Comparison of ENCODE assay signal across 7 mouse cellular contexts in the genomic region with DNA sequence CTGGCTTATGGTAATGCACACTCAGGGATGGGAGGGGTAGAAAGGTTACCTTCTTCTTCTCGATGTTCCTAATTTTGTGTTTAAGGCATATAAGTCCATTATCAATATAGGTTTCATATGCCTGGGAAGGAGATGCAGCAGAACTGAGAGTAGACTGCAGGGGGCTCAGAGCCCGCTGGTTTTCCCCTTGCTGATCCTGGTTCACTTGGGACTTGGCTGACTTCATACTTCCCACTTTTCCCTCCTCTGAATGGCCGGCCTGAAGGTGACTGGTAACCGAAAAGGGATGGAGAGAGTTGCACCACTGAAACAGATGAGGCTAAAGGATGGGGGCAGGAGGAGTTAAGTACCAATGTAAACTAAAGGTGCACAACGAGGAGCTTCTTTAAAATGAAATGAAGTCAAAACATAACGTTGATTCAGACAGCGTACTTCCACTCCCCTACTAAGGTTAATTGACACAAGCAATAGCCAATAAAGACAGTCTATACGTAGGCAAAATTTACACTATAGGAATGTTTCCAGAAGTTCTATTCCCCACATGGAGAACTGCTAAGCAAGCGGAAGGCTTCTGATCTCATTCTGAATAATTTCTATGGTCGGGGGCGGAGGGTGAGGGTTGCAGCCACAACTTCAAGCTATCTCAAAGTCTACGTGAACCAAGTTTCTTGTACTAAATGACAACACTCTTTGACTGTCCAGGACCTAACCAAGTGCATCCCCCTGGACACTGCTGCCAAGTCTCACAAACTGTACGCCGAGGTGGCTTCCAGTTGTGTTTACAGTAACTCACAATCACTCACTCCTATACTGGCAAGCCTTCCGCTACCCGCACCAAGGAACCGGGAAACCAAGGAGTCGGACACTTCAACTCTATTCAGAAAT. TPM values are rescaled to one million over a fixed set of nuclear protein-coding genes. Genes with fewer than 3 reads are reported as not detected.
DNase-seq lines count a peak whose midpoint lies in the region; ATAC-seq and TF ChIP-seq lines count a peak whose summit lies in the region.

No protein-coding gene starts in this region.

- peak overlapping the region; percentile 78 for H3K9ac ChIP-seq in forebrain, embryonic 16.5 days (replicated peaks; ENCODE audit: low read depth, low read length)
- H3K9ac ChIP-seq in midbrain, embryonic 12.5 days (replicated peaks): peak overlapping the region; percentile 82

- TF ChIP-seq POLR2A in lung, adult 2 months (IDR thresholded peaks at IDR 0.05; ENCODE audit: borderline replicate concordance, extremely low read depth, low read depth, low read length): no peak
- TF ChIP-seq POLR2A in bone marrow macrophage, adult 2 months (IDR thresholded peaks at IDR 0.05; ENCODE audit: borderline replicate concordance, low read depth, low read length): no peak

- H3K4me1 ChIP-seq in lung, adult 2 months (ENCODE audit: control insufficient read depth, insufficient read depth, low read length): no peaks in the 10 kb centered on the region; the same call in 1 of the 2 replicates
- H3K4me1 ChIP-seq in bone marrow macrophage, adult 2 months (ENCODE audit: control insufficient read depth, insufficient read depth, low read length): 0 out of 2 replicates have a peak, but pooled peaks cover 5% of the 10 kb centered on the region
- peaks cover 9% of the 10 kb centered on the region for H3K4me1 ChIP-seq in forebrain, embryonic 16.5 days (replicated peaks; ENCODE audit: control insufficient read depth, insufficient read depth, low read length)
- H3K4me1 ChIP-seq in midbrain, embryonic 12.5 days: peaks cover 9% of the 10 kb centered on the region

- H3K36me3 ChIP-seq in forebrain, embryonic 16.5 days (ENCODE audit: control insufficient read depth, insufficient read depth): no peaks in the 10 kb centered on the region
- no peaks in the 10 kb centered on the region for H3K36me3 ChIP-seq in midbrain, embryonic 12.5 days

- peak overlapping the region; percentile 98 for H3K4me2 ChIP-seq in forebrain, embryonic 16.5 days (ENCODE audit: low read length)
- H3K4me2 ChIP-seq in midbrain, embryonic 12.5 days (replicated peaks): peak overlapping the region; percentile 86

- no peak for TF ChIP-seq CTCF in lung, adult 2 months (IDR thresholded peaks at IDR 0.05; ENCODE audit: insufficient read depth, low read length)
- no peak for TF ChIP-seq CTCF in bone marrow macrophage, adult 2 months (IDR thresholded peaks at IDR 0.05; ENCODE audit: low read depth, low read length)

- 5% methylated on average over 18 of the region's 18 CpGs for WGBS in lung, adult 2 months
- 16% methylated on average over 18 of the region's 18 CpGs for WGBS in forebrain, embryonic 16.5 days
- WGBS in midbrain, embryonic 12.5 days: 17% methylated on average over 18 of the region's 18 CpGs

- no peaks in the 10 kb centered on the region for H3K27me3 ChIP-seq in forebrain, embryonic 16.5 days (replicated peaks; ENCODE audit: control insufficient read depth, insufficient read depth, low read length)
- no peaks in the 10 kb centered on the region for H3K27me3 ChIP-seq in midbrain, embryonic 12.5 days

- no peaks in the 10 kb centered on the region for H3K9me3 ChIP-seq in forebrain, embryonic 16.5 days (ENCODE audit: control insufficient read depth, low read length)
- no peaks in the 10 kb centered on the region for H3K9me3 ChIP-seq in midbrain, embryonic 12.5 days

- no peak for DNase-seq in lung, adult 2 months
- DNase-seq in lung, postnatal 25 days (ENCODE audit: low spot score): no peak
- DNase-seq in left cerebral cortex, adult 8-10 months (ENCODE audit: low spot score in 2 of 2): peak; percentile 5 to 15
- peak; percentile 18 for DNase-seq in thymus, postnatal 4 days

- ATAC-seq in forebrain, embryonic 16.5 days: no peak
- ATAC-seq in midbrain, embryonic 12.5 days (ENCODE audit: low FRiP score, low read depth): no peak; the same call in 1 of the 2 replicates

- peak overlapping the region; percentile 85 for H3K4me3 ChIP-seq in lung, adult 2 months (replicated peaks; ENCODE audit: extremely low read depth, low read depth, low read length)
- H3K4me3 ChIP-seq in bone marrow macrophage, adult 2 months (ENCODE audit: insufficient read depth, low read length): peak overlapping the region; percentile 75
- peak overlapping the region; percentile 73 for H3K4me3 ChIP-seq in forebrain, embryonic 16.5 days (replicated peaks; ENCODE audit: low read length)
- peak overlapping the region; percentile 80 for H3K4me3 ChIP-seq in midbrain, embryonic 12.5 days

- H3K27ac ChIP-seq in bone marrow macrophage, adult 2 months (ENCODE audit: insufficient read depth, low read depth, low read length): no peak overlapping the region
- no peak overlapping the region; the same call in 1 of the 2 replicates for H3K27ac ChIP-seq in forebrain, embryonic 16.5 days (ENCODE audit: low read length)
- peak overlapping the region; percentile 92 for H3K27ac ChIP-seq in midbrain, embryonic 12.5 days (replicated peaks)

RNA-seq across cellular contexts. Expression of a gene that starts 0.9 kb away (rescaled TPM):
- 3.5 and 3.6 TPM in 2 replicates for polyA plus RNA-seq in lung, adult 2 months (2012; rRNA removed)
- 8.3 and 9.5 TPM in 2 replicates for polyA plus RNA-seq in bone marrow macrophage, adult 2 months (2012; ENCODE audit: insufficient read depth, insufficient read length, missing spikeins)
- polyA plus RNA-seq in forebrain, embryonic 16.5 days (2015; fragmentation: Nextera tagmentation; extraction: Ambion mirVana): 9.2 and 11.6 TPM in 2 replicates
- total RNA-seq in left cerebral cortex, adult 8-10 months (2022): 10 to 100 TPM in 1 of 4 experiments, 1 to 10 TPM in 3; 8.0 to 12.0 (median 9.2) TPM
- 21.8 and 25.3 TPM in 2 replicates for polyA plus RNA-seq in midbrain, embryonic 12.5 days (2016; fragmentation: Nextera tagmentation; extraction: Ambion mirVana)

RNA-seq across cellular contexts. Expression of a gene that starts 51.1 kb away (rescaled TPM):
- 3.5 and 5.5 TPM in 2 replicates for polyA plus RNA-seq in lung, adult 2 months (2012; rRNA removed)
- 10.2 and 10.9 TPM in 2 replicates for polyA plus RNA-seq in bone marrow macrophage, adult 2 months (2012; ENCODE audit: insufficient read depth, insufficient read length, missing spikeins)
- polyA plus RNA-seq in forebrain, embryonic 16.5 days (2015; fragmentation: Nextera tagmentation; extraction: Ambion mirVana): 106 and 127 TPM in 2 replicates
- total RNA-seq in left cerebral cortex, adult 8-10 months (2022): 1 to 10 TPM; 2.3 to 4.3 (median 3.4) TPM
- 210 and 223 TPM in 2 replicates for polyA plus RNA-seq in midbrain, embryonic 12.5 days (2016; fragmentation: Nextera tagmentation; extraction: Ambion mirVana)

Comparison
In these comparisons a context has a peak if more than half of its experiments do, and no peak if none do; other contexts are left out.
1. DNase-seq: peak in left cerebral cortex, adult 8-10 months (2 of 2) and thymus, postnatal 4 days (single experiment); none in lung, adult 2 months (single experiment) and lung, postnatal 25 days (single experiment).
2. Peak in every context shown above with its lines, with median percentiles within 50 percentile points of each other: H3K4me3 ChIP-seq.